Mouse (Mus musculus) liver, embryonic 11.5 days (tissue): ENCODE measurements around the gene Hlx. TPM values are rescaled to one million over a fixed set of nuclear protein-coding genes. Genes with fewer than 3 reads are reported as not detected.
A peak's percentile ranks its signal among the peaks of the same experiment; 100 is the strongest.

ENCODE experiments used
- ATAC-seq: fragments of 200-750 bp; cut with Nextera tagmentation; replicated peaks from 2 replicates; pipeline ENCODE4 v1.8.0; 2017; ENCODE audit warnings: moderate number of reproducible peaks, mild to moderate bottlenecking, moderate TSS enrichment, moderate library complexity; ENCODE audit not compliant: low FRiP score
- DNase-seq: peaks from one replicate; pipeline ENCODE4 v3.0.0-alpha.2; 2017; ENCODE audit warnings: low spot score
- H3K27ac ChIP-seq: fragments of 300-500 bp; sonication (generic); 2 replicates; pipeline ENCODE4 v1.5.1; 2014; ENCODE audit warnings: mild to moderate bottlenecking, low read depth, low read length, control low read depth
- H3K27me3 ChIP-seq: fragments of 300-500 bp; sonication (generic); replicated peaks from 2 replicates; pipeline ENCODE4 v1.6.1; 2014; ENCODE audit warnings: low read length, mixed read lengths; ENCODE audit not compliant: control insufficient read depth, insufficient read depth
- H3K36me3 ChIP-seq: fragments of 300-500 bp; sonication (generic); 2 replicates; pipeline ENCODE4 v1.6.1; 2014; ENCODE audit warnings: mild to moderate bottlenecking, low read length, moderate library complexity, mixed read lengths; ENCODE audit not compliant: control insufficient read depth, insufficient read depth
- H3K4me1 ChIP-seq: fragments of 300-500 bp; sonication (generic); replicated peaks from 2 replicates; pipeline ENCODE4 v1.6.1; 2014; ENCODE audit warnings: low read length, mixed read lengths; ENCODE audit not compliant: control insufficient read depth, insufficient read depth
- H3K4me2 ChIP-seq: fragments of 300-500 bp; sonication (generic); 2 replicates; pipeline ENCODE4 v1.6.1; 2014; ENCODE audit warnings: mild to moderate bottlenecking, control low read depth, moderate library complexity
- H3K4me3 ChIP-seq: fragments of 300-500 bp; sonication (generic); 2 replicates; pipeline ENCODE4 v1.5.1; 2014; ENCODE audit warnings: low read depth, low read length, control low read depth
- H3K9ac ChIP-seq: fragments of 300-500 bp; sonication (generic); 2 replicates; pipeline ENCODE4 v1.6.1; 2014; ENCODE audit warnings: low read depth, low read length, control low read depth
- H3K9me3 ChIP-seq: fragments of 300-500 bp; sonication (generic); 2 replicates; pipeline ENCODE4 v1.6.1; 2016; ENCODE audit warnings: low read length, inconsistent platforms, mixed read lengths; ENCODE audit not compliant: control insufficient read depth
- WGBS: fragments of 180-500 bp; shearing (Covaris S2); extraction: QIAGEN DNeasy Blood & Tissue Kit; methylation state at CpG from one replicate; pipeline ENCODE4 v1.1.7; 2014; 5-methylcytosine and 5-hydroxymethylcytosine counted together
- polyA plus RNA-seq: library from polyadenylated mRNA; unstranded; fragments of >200 nt; fragmentation: Nextera tagmentation; extraction: Ambion mirVana; gene quantifications from 2 replicates; pipeline ENCODE4 v1.2.1, GENCODE M21; 2014

The Hlx gene
- 42.3 and 46.9 TPM in 2 replicates for polyA plus RNA-seq

DNA sequence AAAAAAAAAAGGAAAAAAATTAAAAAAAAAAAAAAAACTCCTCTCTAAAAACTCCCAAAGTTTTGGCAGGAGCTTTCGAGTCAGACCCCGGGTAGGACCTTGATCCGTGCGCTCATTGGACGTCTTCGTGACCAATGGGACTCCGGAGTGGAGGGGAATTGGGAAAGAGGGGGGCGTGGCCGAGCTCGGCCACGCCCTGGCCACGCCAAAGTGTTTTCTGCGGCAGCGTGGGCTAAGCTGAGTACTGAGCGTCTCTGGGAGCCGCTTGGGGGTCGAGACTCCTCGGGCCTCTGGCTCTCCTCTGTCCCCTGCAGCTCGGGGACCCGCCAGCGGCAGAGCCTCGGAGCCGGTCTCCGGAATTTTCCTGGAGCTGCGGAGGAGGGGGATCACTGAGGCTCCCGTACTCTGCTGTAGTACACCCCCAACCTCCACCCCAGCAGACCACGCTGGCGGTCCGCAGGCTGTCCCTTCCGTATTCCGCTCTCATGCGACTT, at the start of gene Hlx:
Hlx (minus strand) TSS at position 64 of the 494 bp plus-strand sequence.
- Histone ChIP-seq H3K4me2 (peak within 1 kb of the TSS; percentile 98), H3K9ac (peak within 1 kb of the TSS; percentile 85), H3K27me3 (peaks cover 85% of the 10 kb centered on the region), H3K4me1 (peaks cover 15% of the 10 kb centered on the region), H3K4me3 (peak within 1 kb of the TSS; percentile 81), H3K36me3 (no peaks in the 10 kb centered on the region), H3K9me3 (no peaks in the 10 kb centered on the region), H3K27ac (peak within 1 kb of the TSS; percentile 96)
- ATAC-seq, result peak; percentile 92
- peak; percentile 86 for DNase-seq
- under 1% methylated on average over 32 of the region's 32 CpGs for WGBS

DNA sequence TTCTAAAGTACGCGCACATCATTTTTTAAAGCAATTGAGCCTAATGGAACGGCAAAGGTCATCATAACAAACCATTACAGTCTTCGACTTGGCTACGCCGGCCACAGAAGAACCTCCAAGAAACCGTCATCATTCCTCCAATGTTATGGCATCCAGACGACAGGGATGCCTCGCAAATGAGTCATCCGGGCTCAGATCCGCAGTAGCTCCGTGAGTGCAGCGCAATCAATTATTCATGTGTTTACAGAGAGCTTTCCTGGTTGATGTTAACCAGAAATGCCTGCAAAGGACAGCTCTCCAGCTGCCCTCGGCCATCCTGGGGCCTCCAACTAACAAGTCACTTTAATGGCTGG, 49.7 kb upstream of the Hlx start:
- H3K4me2 ChIP-seq, result no peak overlapping the region
- no peak for ATAC-seq
- peaks cover 18% of the 10 kb centered on the region for H3K4me1 ChIP-seq

DNA sequence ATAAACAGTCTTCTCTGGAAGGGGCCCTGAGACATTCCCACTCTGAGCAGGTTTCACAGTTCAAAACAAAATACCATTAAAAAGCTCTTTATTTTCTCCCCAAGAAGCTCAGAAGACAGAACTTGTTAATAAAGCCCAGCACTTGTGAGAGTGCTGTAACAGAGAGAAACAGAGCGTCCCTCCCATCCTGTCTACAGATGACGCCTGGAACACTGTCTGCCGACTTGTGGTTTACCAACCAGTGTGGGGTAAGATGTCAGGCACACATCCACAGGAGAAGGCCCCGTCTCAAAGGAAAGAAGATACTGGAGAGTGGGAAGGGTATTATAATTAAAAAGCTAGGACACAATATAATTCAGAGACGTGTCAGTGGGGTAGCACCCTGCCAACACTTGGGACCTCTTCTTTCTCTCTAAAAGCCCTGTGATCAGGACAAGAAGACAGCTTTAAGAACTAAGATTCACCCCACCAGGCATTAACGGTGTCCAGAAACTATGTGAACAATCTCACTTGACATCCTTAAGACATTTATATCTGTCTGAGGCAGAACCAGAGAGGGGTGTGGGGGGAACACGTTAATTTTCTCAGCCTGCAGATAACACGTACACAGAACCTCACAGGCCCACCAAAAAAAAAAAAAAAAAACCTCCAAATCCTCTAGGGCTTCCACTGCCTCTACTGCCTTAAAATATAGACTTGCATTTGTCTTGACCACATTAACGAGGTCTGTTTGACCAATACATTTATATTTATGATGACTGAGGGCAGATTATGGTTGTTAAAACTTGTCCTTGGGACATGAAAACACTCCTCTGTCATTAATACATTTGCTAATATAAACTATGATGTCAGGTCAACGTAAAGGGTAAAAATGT, 49.1 kb upstream of the Hlx start:
- Histone ChIP-seq H3K9me3 (no peaks in the 10 kb centered on the region; the same call in 1 of the 2 replicates), H3K4me1 (peaks cover 19% of the 10 kb centered on the region), H3K27ac (peak overlapping the region; percentile 74), H3K27me3 (no peaks in the 10 kb centered on the region), H3K9ac (no peak overlapping the region), H3K36me3 (no peaks in the 10 kb centered on the region), H3K4me3 (no peak overlapping the region), H3K4me2 (peak overlapping the region; percentile 22)
- peak; percentile 91 for ATAC-seq
- WGBS, result 25% methylated on average over 10 of the region's 10 CpGs
- DNase-seq, result no peak

More for the DNA sequence above, 49.7 kb upstream of the Hlx start:
- WGBS, result 56% methylated on average over 14 of the region's 14 CpGs
- no peak overlapping the region for H3K27ac ChIP-seq
- no peaks in the 10 kb centered on the region for H3K27me3 ChIP-seq
- H3K9me3 ChIP-seq, result no peaks in the 10 kb centered on the region; the same call in 1 of the 2 replicates
- H3K4me3 ChIP-seq, result no peak overlapping the region
- no peak for DNase-seq
- H3K36me3 ChIP-seq, result no peaks in the 10 kb centered on the region
- H3K9ac ChIP-seq, result no peak overlapping the region

DNA sequence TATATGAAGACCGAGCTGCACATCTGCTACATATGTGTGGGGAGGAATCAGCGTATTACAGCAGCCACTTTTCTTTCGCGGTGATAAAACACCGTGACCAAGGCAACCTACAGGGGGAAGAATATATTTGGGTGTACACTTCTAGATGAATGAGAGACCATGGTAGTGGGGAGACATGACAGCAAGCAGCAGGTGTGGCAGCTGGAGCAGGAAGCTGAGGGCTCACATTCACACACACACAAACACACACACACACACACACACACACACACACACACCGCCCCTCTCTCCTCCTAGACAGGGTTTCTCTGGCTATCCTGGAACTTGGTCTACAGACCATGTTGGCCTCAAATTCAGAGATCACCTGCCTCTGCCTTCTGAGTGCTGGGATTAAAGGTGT, 45.7 kb upstream of the Hlx start:
- H3K4me2 ChIP-seq, result no peak overlapping the region
- ATAC-seq, result no peak
- H3K27me3 ChIP-seq, result no peaks in the 10 kb centered on the region
- no peak for DNase-seq
- peaks cover 19% of the 10 kb centered on the region for H3K4me1 ChIP-seq
- H3K27ac ChIP-seq, result no peak overlapping the region
- WGBS, result 87% methylated on average over 6 of the region's 6 CpGs
- H3K9me3 ChIP-seq, result no peaks in the 10 kb centered on the region
- H3K4me3 ChIP-seq, result no peak overlapping the region
- H3K9ac ChIP-seq, result no peak overlapping the region
- no peaks in the 10 kb centered on the region for H3K36me3 ChIP-seq

DNA sequence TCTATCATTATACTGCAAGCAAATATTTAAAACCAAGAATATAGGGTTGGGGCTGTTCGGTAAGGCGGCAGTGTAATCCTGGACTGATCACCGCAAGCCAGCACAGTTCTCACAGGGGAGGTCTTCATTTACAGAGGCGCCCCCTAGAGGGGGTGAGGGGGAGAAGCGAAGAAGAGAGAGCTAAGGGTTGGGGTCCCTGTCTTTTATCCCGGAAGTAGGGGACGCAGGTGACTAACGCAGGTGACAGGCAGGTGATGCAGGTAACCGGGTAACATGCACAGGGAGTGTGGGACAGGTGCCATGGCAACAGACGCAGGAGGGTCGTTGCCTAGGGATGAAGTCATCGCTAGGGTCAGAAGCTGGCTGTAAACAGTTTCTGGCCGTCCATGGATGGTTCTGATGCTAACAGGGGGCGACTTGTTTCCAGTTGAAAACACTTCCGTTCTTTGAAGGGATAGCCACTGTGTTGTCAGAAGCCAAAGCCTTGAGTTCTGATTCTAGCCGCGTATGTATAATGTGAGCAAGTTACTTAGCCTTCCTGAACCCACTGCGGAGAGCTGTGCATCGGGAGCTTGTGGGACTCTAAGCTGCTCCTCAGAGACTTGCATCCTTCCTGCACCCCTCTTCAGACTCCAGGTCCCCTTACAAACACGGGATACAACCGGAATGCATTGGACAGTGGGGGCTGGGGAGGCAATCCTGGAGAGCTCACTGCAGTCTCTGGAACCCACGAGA, 44.8 kb upstream of the Hlx start:
- H3K36me3 ChIP-seq, result no peaks in the 10 kb centered on the region
- no peak for ATAC-seq
- peaks cover 16% of the 10 kb centered on the region for H3K4me1 ChIP-seq
- DNase-seq, result no peak
- H3K27ac ChIP-seq, result no peak overlapping the region
- H3K4me2 ChIP-seq, result no peak overlapping the region
- no peaks in the 10 kb centered on the region for H3K9me3 ChIP-seq
- H3K9ac ChIP-seq, result no peak overlapping the region
- H3K4me3 ChIP-seq, result no peak overlapping the region
- 32% methylated on average over 22 of the region's 22 CpGs for WGBS
- H3K27me3 ChIP-seq, result no peaks in the 10 kb centered on the region

DNA sequence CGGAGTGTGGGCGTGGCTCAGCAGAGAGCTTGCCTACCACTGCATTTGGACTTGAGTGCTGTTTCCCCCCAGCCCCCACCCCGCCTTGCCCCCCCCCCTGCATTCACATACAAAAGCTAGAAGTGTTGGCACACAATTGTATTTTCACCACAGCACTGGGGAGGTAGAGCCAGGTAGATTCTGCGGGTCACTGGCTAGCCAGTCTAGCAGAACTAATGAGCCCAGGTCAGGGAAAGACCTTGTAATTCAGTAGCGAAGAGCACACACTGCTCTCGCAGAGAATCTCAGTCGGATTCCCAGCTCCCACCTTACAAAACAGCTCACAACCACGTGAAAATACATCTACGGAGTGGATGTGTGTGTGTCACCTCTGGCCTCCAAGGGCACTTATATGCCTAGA, 42.9 kb upstream of the Hlx start:
- no peaks in the 10 kb centered on the region for H3K9me3 ChIP-seq
- DNase-seq, result no peak
- H3K36me3 ChIP-seq, result no peaks in the 10 kb centered on the region
- H3K4me3 ChIP-seq, result no peak overlapping the region
- H3K4me1 ChIP-seq, result peaks cover 7% of the 10 kb centered on the region; the same call in 1 of the 2 replicates
- WGBS, result 56% methylated on average over 9 of the region's 9 CpGs
- H3K9ac ChIP-seq, result no peak overlapping the region
- no peak overlapping the region for H3K27ac ChIP-seq
- H3K27me3 ChIP-seq, result no peaks in the 10 kb centered on the region
- no peak for ATAC-seq
- H3K4me2 ChIP-seq, result no peak overlapping the region

DNA sequence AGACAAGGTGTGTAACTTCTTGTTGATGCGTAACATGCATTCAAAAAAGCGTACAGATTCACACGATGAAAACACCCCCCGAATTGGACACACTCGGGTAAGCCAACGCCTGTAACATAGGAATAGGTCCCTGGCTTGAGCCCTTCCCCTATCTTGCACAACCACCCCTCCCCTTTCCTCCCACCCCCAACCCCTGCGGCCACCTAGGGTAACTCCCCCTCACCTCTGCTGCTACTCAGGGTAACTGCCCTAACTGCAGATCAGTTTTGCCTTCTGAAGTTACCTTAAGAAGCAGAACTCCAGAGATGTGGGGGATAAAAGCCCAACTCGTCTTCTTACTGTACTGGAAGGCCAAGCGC, 39.5 kb upstream of the Hlx start:
- ATAC-seq, result peak; percentile 43; the same call in 1 of the 2 replicates
- peak overlapping the region; percentile 30 for H3K4me2 ChIP-seq
- no peak overlapping the region for H3K4me3 ChIP-seq
- H3K9me3 ChIP-seq, result no peaks in the 10 kb centered on the region
- no peak for DNase-seq
- H3K27ac ChIP-seq, result no peak overlapping the region
- WGBS, result 8% methylated on average over 9 of the region's 9 CpGs
- no peak overlapping the region for H3K9ac ChIP-seq
- no peaks in the 10 kb centered on the region for H3K36me3 ChIP-seq
- no peaks in the 10 kb centered on the region for H3K27me3 ChIP-seq
- peaks cover 3% of the 10 kb centered on the region; the same call in 1 of the 2 replicates for H3K4me1 ChIP-seq

DNA sequence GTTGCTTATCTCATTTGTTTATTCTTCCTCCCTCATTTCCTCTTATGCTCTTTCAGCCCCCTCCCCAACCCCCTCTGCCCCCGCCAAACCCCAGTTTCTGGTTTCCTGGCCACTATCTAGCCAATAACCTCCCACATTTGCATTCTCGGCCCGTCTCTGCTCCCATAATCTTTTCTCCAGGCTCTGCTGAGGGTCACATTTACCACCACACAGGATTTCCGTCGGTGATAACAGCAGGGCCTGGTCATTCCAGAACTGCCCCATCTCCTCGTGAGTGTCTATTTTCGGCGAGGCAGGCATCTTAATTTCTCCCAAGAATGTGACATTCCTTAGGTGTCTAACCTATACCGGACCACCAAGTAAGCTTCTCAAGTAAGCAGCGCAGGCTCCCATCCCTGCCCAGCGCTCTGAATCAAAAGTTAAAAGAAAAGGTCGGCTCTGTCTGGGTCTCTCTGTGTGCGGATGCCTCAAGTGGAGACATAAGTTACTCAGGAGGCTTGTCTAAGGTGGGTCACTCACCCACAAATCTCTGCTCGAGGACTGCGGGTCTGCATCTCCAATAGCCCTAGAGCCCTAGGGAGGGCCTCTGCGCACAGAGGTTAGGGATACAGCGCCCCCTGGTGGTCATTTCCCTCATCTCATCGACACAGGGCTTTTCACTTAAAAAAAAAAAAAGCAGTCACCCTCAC, 38.9 kb upstream of the Hlx start:
- ATAC-seq (peak; percentile 80; the same call in 1 of the 2 replicates), DNase-seq (peak; percentile 81)
- peaks cover 3% of the 10 kb centered on the region; the same call in 1 of the 2 replicates for H3K4me1 ChIP-seq
- no peak overlapping the region for H3K27ac ChIP-seq
- H3K4me3 ChIP-seq, result no peak overlapping the region
- H3K4me2 ChIP-seq, result peak overlapping the region; percentile 30
- no peaks in the 10 kb centered on the region for H3K27me3 ChIP-seq
- H3K9me3 ChIP-seq, result no peaks in the 10 kb centered on the region
- no peak overlapping the region for H3K9ac ChIP-seq
- 8% methylated on average over 18 of the region's 18 CpGs for WGBS
- no peaks in the 10 kb centered on the region for H3K36me3 ChIP-seq
